Mouse (Mus musculus) midbrain, embryonic 14.5 days (tissue): ENCODE measurements around the gene Astn2. TPM values are rescaled to one million over a fixed set of nuclear protein-coding genes. Genes with fewer than 3 reads are reported as not detected.
A peak's percentile ranks its signal among the peaks of the same experiment; 100 is the strongest.

Source experiments
- ATAC-seq: fragments of 200-750 bp; cut with Nextera tagmentation; 2 replicates; pipeline ENCODE4 v1.8.0; 2017; ENCODE audit warnings: moderate number of reproducible peaks, moderate library complexity; ENCODE audit not compliant: low FRiP score, low TSS enrichment
- DNase-seq: peaks from one replicate; pipeline ENCODE4 v3.0.0-alpha.2; 2015
- H3K27ac ChIP-seq: fragments of 300-500 bp; sonication (generic); replicated peaks from 2 replicates; pipeline ENCODE4 v1.5.1; 2014; ENCODE audit warnings: mild to moderate bottlenecking, low read depth, low read length, moderate library complexity
- H3K27me3 ChIP-seq: fragments of 300-500 bp; sonication (generic); 2 replicates; pipeline ENCODE4 v1.6.1; 2014; ENCODE audit warnings: low read length, control low read depth, mixed read lengths; ENCODE audit not compliant: control insufficient read depth, insufficient read depth
- H3K36me3 ChIP-seq: fragments of 300-500 bp; sonication (generic); 2 replicates; pipeline ENCODE4 v1.6.1; 2014; ENCODE audit warnings: low read length, control low read depth; ENCODE audit not compliant: control insufficient read depth, insufficient read depth
- H3K4me1 ChIP-seq: fragments of 300-500 bp; sonication (generic); 2 replicates; pipeline ENCODE4 v1.6.1; 2014; ENCODE audit warnings: mild to moderate bottlenecking, antibody characterized with exemption, low read length, control low read depth; ENCODE audit not compliant: control insufficient read depth, insufficient read depth
- H3K4me2 ChIP-seq: fragments of 300-500 bp; sonication (generic); 2 replicates; pipeline ENCODE4 v1.6.1; 2014; ENCODE audit warnings: mild to moderate bottlenecking, low read length, moderate library complexity
- H3K4me3 ChIP-seq: fragments of 300-500 bp; sonication (generic); replicated peaks from 2 replicates; pipeline ENCODE4 v1.5.1; 2014; ENCODE audit warnings: low read depth, low read length
- H3K9ac ChIP-seq: fragments of 300-500 bp; sonication (generic); replicated peaks from 2 replicates; pipeline ENCODE4 v1.6.1; 2014; ENCODE audit warnings: mild to moderate bottlenecking, low read length, moderate library complexity
- H3K9me3 ChIP-seq: fragments of 300-500 bp; sonication (generic); 2 replicates; pipeline ENCODE4 v1.6.1; 2016; ENCODE audit warnings: low read length, control low read depth, mixed read lengths; ENCODE audit not compliant: control insufficient read depth
- WGBS: fragments of 180-500 bp; shearing (Covaris S2); extraction: QIAGEN DNeasy Blood & Tissue Kit; methylation state at CpG from one replicate; pipeline ENCODE4 v1.1.7; 2014; 5-methylcytosine and 5-hydroxymethylcytosine counted together
- polyA plus RNA-seq: library from polyadenylated mRNA; unstranded; fragments of >200 nt; fragmentation: Nextera tagmentation; extraction: Ambion mirVana; gene quantifications from 2 replicates; pipeline ENCODE4 v1.2.1, GENCODE M21; 2014

The Astn2 gene
- polyA plus RNA-seq, 1 experiment from 2014 or later: 4.4 TPM

DNA sequence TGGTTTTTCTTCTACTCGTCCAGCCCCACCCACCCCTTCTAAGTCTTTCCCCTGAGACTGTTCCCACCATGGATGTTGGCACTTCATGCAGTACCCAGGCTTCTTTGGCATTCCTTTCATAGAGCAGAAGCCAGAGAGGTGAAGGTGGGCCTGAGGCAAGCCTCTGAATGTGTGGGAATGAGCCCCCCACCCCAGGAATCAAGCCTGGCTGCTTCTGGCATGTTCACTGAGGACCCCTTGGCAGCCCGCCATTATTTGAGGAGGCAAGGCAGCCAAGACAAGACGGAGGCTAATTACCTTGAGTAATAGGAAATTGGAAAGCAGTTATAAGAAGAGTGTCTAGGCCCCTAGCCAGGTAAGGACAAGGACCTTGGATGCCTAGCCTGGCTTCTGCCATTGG is 973.6 kb downstream of the Astn2 start:
- H3K4me3 ChIP-seq: no peak overlapping the region
- no peaks in the 10 kb centered on the region for H3K4me1 ChIP-seq
- no peaks in the 10 kb centered on the region for H3K9me3 ChIP-seq
- peak; percentile 20 for DNase-seq
- H3K9ac ChIP-seq: no peak overlapping the region
- no peak for ATAC-seq
- no peak overlapping the region for H3K27ac ChIP-seq
- H3K36me3 ChIP-seq: no peaks in the 10 kb centered on the region
- no peaks in the 10 kb centered on the region for H3K27me3 ChIP-seq
- WGBS: 72% methylated on average over 3 of the region's 3 CpGs
- H3K4me2 ChIP-seq: no peak overlapping the region

DNA sequence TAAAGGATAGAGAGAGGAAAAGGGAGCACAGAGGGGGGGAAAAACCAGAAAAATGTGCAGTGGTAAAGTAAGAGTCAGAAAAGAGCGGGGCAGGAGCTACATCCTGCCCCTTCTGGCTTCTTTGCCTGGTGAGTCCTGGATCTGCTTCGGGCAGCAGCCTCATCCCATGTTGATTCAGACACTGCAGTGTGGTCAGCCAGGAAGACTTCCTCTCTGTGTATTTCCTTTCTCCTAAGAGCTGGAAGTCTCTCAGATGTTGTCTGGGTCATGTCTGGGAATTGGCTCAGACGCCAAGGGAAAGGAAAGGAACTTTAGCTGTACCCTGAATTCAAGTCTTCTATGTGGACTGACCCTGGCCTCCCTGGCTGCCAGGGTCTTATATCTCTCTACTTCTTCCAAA is 976.9 kb downstream of the Astn2 start:
- WGBS: 91% methylated on average over 3 of the region's 3 CpGs
- Histone ChIP-seq H3K9ac (no peak overlapping the region), H3K27ac (no peak overlapping the region), H3K4me2 (no peak overlapping the region), H3K4me3 (no peak overlapping the region), H3K27me3 (no peaks in the 10 kb centered on the region), H3K36me3 (no peaks in the 10 kb centered on the region), H3K9me3 (no peaks in the 10 kb centered on the region), H3K4me1 (no peaks in the 10 kb centered on the region)
- DNase-seq: no peak
- no peak for ATAC-seq

DNA sequence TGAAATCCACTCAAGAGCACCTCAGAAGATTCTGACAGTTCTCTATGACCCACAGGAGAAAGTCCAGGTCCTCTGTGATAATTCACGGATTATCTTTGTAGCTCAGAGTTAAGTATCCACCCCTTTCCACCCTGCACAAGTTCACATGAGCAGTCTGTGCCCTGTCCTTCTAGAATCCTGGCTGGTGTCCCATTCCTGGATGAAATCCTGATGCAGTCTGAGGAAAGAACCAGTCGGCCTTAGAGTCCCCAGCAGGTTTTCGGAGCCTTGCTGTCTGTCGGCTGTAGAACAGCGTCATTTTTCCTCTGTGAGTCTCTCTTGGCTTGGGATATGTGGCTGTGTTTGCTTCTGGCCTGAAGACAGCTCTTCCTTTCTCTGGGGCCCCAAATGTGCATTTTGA is 978.0 kb downstream of the Astn2 start:
- no peak overlapping the region for H3K9ac ChIP-seq
- H3K27ac ChIP-seq: no peak overlapping the region
- H3K4me3 ChIP-seq: no peak overlapping the region
- H3K36me3 ChIP-seq: no peaks in the 10 kb centered on the region
- ATAC-seq (no peak), DNase-seq (no peak)
- no peaks in the 10 kb centered on the region for H3K9me3 ChIP-seq
- 86% methylated on average over 5 of the region's 5 CpGs for WGBS
- no peaks in the 10 kb centered on the region for H3K4me1 ChIP-seq
- no peak overlapping the region for H3K4me2 ChIP-seq
- H3K27me3 ChIP-seq: no peaks in the 10 kb centered on the region

DNA sequence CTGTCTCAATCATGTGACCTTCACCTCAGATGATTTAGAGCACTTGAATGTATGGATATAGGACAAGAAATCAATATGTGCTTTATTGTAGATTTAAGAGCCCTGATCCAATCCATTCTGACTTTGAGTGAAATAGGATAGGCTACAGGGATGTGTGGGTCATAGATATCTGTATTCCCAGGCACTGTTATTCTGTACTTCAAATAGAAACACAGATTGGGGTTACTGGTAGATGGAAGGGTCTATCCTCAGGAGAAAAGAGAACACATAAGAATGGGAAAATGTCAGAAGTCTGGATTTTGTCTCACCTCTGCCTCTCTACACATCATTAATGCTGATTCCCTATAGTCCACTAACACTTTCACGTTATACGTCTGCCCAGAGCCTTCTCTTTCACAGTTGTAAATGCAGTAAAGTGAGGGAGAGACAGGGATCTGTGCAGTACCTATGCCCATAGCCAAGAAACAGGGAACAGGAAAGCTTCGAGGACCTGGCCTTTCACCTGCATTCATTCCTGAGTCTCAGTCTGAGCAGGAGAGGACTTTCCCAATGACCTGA is 981.3 kb downstream of the Astn2 start:
- H3K4me1 ChIP-seq: no peaks in the 10 kb centered on the region
- H3K27ac ChIP-seq: no peak overlapping the region
- WGBS: 92% methylated on average over 3 of the region's 3 CpGs
- ATAC-seq (no peak), DNase-seq (no peak)
- H3K27me3 ChIP-seq: no peaks in the 10 kb centered on the region
- no peak overlapping the region for H3K4me2 ChIP-seq
- no peak overlapping the region for H3K4me3 ChIP-seq
- H3K9me3 ChIP-seq: no peaks in the 10 kb centered on the region
- H3K36me3 ChIP-seq: no peaks in the 10 kb centered on the region
- H3K9ac ChIP-seq: no peak overlapping the region

DNA sequence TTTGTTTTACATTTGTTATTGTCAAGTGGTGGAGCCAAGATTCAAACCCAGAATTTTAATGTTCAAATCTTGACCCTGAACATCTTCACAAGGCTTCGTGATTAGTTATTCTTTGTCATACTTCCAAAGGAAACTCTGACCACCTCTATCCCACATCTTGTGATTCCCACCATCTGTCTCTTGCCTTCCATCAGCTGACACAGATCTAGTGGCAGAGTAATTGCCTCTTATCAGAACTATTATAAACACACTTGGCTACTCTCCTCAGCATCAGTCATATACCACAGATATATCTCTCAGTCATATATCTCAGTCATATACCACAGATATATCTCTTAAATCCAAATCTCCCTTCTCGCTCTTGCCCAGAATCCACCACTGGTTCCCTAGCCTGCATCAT is 983.1 kb downstream of the Astn2 start:
- Histone ChIP-seq H3K4me3 (no peak overlapping the region), H3K4me2 (no peak overlapping the region), H3K9ac (no peak overlapping the region), H3K9me3 (no peaks in the 10 kb centered on the region), H3K36me3 (no peaks in the 10 kb centered on the region), H3K4me1 (no peaks in the 10 kb centered on the region), H3K27ac (no peak overlapping the region), H3K27me3 (no peaks in the 10 kb centered on the region)
- DNase-seq (no peak), ATAC-seq (no peak)
- 93% methylated on average over 2 of the region's 2 CpGs for WGBS

DNA sequence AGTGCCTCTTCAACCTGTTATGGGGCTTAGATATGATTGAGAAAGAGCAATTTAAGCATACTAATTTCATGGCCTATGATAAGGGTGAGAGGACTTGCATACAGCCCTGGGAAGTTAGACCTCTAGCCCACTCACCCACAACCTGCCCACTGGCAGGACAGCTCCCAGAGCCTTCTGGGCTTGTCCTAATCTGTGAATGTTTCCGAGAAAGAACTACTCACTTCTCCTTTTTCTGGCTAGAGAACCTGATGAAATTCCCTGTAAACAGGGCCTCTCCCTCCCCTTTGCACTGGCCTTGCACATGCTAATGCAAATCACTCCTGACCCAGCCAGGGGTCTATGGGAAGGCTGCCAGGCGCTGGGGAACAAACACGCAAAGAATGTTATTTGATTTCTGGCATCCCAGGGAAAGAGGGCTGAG is 983.9 kb downstream of the Astn2 start:
- Histone ChIP-seq H3K9me3 (no peaks in the 10 kb centered on the region), H3K27ac (no peak overlapping the region), H3K4me1 (no peaks in the 10 kb centered on the region), H3K9ac (no peak overlapping the region), H3K4me2 (no peak overlapping the region), H3K4me3 (no peak overlapping the region), H3K36me3 (no peaks in the 10 kb centered on the region), H3K27me3 (no peaks in the 10 kb centered on the region)
- peak; percentile 74 for DNase-seq
- ATAC-seq: no peak
- WGBS: 0% methylated on average over 3 of the region's 3 CpGs

DNA sequence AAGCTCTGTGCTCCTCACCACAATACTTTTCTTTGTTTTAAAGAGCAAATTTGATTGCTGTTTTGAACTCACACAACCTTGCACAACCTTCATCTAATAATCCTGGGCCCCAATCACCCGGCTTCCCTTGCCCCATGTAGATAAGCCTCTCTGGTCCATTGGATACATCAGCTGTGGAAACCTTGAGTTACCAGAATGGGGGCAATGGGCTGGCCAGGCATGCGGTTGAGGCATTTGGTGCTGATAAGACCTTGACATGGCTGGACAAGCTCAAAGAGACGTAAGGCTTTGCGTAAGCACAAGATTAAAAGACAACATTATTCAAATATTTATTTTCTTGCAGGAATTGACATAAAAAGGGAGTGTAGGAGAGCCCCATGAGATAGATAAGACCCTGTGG is 988.9 kb downstream of the Astn2 start:
- Histone ChIP-seq H3K27ac (no peak overlapping the region), H3K4me3 (no peak overlapping the region), H3K4me1 (no peaks in the 10 kb centered on the region), H3K36me3 (no peaks in the 10 kb centered on the region), H3K9ac (no peak overlapping the region), H3K9me3 (no peaks in the 10 kb centered on the region), H3K4me2 (no peak overlapping the region), H3K27me3 (no peaks in the 10 kb centered on the region)
- 90% methylated on average over 4 of the region's 4 CpGs for WGBS
- DNase-seq: no peak
- no peak for ATAC-seq

DNA sequence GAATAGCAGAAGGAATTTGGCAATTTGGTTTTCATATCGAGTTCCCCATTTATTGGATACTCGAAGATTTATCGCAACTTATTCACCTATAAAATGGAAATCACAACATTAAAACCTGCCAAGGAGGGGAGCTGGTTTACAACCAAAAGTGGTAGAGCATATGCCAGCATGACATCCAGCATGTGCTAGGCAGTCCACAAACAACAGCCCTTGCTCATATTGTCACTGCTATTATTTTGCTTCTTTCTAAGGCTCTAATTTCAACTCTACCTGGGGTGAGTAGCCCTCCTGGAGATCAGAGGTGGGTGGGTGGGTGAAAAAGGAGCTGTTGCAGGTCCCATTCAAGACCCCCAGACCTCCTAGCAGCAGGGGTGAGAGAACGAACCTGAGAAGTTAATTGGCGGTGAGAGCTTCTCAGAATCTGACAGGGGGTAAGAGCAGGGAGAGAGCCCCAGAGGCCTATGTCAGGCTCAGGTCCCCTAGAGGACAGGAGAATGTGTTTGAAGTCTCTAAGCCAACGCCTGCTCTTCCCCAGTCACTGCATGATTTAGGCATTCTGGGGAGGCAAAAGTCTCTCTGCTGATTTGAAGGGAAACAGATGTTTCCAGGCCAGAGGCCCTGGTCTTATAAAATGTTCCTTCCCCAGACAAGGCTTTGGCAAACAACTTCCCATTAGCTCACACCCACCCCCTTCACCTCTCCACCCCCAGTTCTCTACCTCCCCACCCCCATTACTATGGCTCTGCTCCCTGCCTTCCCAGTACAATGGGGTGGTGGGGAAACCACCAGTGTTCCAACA is 1001.4 kb downstream of the Astn2 start:
- WGBS: 68% methylated on average over 6 of the region's 6 CpGs
- Histone ChIP-seq H3K9ac (no peak overlapping the region), H3K4me3 (no peak overlapping the region), H3K9me3 (no peaks in the 10 kb centered on the region), H3K27ac (no peak overlapping the region), H3K36me3 (no peaks in the 10 kb centered on the region), H3K4me1 (no peaks in the 10 kb centered on the region), H3K4me2 (no peak overlapping the region), H3K27me3 (no peaks in the 10 kb centered on the region)
- no peak for DNase-seq
- ATAC-seq: no peak

DNA sequence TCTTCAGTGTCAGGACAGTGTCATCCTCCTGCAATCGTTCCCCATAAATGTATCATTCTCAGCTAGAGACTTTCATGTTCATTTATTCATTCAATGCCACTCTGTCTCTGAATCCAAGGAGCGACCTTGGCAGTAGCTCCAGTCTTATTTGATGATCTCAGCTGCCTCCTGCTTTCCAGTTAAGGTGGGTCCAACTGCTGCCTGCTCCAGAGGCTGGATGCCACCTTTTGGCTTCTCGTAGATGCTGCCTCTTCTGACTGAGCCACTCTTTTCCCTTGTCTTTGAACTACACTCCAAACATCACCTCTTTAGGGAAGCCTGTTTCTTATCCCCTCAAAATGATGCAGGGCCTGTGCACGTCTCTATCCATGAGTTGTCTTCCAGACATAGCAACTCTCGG is 1002.1 kb downstream of the Astn2 start:
- ATAC-seq (no peak), DNase-seq (no peak)
- WGBS: 92% methylated on average over 5 of the region's 5 CpGs
- Histone ChIP-seq H3K9ac (no peak overlapping the region), H3K36me3 (no peaks in the 10 kb centered on the region), H3K4me2 (no peak overlapping the region), H3K27ac (no peak overlapping the region), H3K9me3 (no peaks in the 10 kb centered on the region), H3K4me1 (no peaks in the 10 kb centered on the region), H3K4me3 (no peak overlapping the region), H3K27me3 (no peaks in the 10 kb centered on the region)
